Mouse (Mus musculus): Measurements from ENCODE around the gene Nudt7.

The Nudt7 gene

GRCm38 (mm10) chr8:114143645-114144290 is 10.4 kb downstream of the Nudt7 start:
- peak; percentile 62 to 69 for DNase-seq

- DNase-seq, result no peak
Observed at GRCm38 (mm10) chr8:114153311-114154045, 20.1 kb downstream of the Nudt7 start.

- no peak for DNase-seq
Observed at GRCm38 (mm10) chr8:114158586-114158985, 25.2 kb downstream of the Nudt7 start.

- no peak for DNase-seq
Observed at GRCm38 (mm10) chr8:114159666-114160065, 26.3 kb downstream of the Nudt7 start.

DNA sequence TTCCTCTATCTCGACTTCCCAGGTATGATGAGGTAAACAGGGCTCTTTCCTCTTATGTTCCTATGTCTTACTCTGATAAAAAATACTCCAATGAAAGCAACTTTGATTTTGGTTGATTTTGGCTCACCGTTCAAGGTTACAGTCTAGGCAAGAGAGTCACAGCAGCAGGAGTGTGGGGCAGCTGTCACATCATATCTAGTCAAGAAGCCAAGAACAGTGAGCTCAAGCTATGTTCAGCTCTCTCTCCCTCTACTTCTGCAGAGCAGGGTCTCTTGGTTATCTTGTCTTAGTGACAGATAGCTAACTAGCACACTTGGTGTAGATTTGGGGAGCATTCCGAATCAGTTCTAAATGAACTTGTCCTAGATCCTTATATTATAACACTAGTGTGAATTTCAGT is 30.5 kb downstream of the Nudt7 start:
- DNase-seq, result peak; percentile 24 to 38

DNA sequence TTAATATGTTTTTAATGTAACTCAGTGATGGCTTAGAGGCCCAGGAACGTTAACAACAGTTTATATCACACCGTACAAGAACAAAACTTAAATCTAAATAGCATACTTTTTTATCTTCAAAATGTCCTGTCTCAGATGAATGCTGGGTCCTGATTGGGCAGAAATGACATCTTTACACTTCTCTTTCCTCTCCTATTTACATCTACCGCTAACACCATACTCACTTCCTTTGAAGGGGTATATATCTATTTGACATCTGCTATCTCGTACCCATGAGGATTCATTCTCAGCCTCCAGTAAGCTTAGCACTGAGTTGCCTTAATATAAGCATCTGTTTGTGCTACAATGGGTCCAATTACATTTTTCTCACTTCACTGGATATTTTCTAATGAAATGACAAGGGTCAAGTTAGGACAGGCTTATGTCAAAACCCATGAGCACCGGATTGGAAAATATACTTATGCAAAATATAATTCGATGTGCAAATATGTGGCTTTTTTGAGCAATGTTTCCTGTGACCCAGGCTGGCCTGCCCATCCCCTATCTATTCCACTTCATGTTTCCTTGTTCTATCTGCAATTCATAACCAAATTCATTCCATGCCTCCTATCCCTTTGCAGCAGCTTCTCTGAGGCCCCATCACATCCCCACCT is 31.2 kb downstream of the Nudt7 start:
- DNase-seq, result no peak

DNA sequence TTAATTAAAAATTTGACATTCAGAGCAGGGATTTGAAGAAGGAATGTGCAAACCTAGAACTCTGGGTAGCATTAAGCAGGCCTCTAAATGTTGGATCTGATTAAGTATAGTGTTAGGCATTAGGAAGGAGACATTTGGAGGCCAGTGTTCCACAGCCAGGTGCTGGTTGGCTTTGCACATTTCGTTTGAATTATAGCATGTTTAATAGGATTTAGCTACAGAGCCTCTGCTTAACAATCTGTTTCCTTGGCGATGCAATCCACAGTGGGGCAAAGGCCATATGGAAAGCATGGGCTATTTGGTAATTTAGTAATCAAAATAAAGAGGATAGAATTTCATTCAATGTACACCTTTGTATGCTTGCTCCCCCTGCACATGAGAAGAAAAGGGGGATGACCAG is 32.4 kb downstream of the Nudt7 start:
- DNase-seq, result peak in 1 of 2 experiments; percentile 25

- DNase-seq, result peak in 1 of 2 experiments; percentile 24
Observed at GRCm38 (mm10) chr8:114176721-114177120, 43.4 kb downstream of the Nudt7 start.

DNA sequence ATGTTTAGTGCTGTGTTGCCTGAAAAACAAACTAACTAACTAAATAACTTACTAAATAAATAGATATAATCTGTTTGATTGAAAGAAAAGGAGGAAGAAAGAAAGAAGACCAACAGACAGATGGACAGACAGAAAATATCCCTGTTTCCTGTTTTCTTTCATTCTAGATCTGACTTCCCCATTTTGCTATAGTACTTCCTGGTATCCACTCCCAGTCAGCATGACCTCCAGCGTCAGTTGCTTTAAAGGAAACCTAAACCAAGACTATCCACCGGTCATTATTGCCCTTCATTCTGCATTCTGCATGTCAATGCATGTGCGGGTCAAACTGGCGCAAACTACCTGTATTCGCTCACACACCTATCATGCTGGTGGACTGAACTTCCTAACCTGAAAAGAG is 60.0 kb downstream of the Nudt7 start:
- DNase-seq, result no peak

DNA sequence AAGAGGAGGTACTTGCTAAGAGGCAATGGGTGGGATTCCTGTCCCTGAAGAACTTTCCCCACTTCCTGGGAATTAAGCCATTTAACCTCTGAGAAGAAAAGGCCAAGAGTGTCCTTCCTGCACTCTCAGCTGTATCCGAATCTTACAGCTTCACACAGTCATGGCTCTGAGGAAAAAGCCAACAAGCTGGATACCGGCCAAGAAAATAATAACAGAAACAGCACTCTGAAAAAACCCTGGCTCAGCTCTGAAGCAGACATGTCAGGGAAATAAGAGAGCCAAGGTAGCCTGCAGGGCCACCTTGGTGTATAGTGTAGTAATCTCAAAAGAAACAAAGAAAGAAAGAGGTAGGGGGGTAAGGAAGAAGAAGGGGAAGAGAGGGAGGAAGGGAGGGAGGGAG is 65.6 kb downstream of the Nudt7 start:
- DNase-seq, result peak; percentile 31 to 52

All from cerebellum, postnatal 14 days (tissue).